Mouse (Mus musculus) neutrophil, adult 5-6 weeks (primary cell): Measurements from ENCODE around the gene Glyat. TPM values are rescaled to one million over a fixed set of nuclear protein-coding genes. Genes with fewer than 3 reads are reported as not detected.

Source experiments
- ATAC-seq: fragments of 151-379, 151-347 bp; 2 replicates; pipeline ENCODE4 v1.8.0; 2017; ENCODE audit warnings: mild to moderate bottlenecking, moderate TSS enrichment; ENCODE audit not compliant: insufficient number of reproducible peaks, poor library complexity, low FRiP score, severe bottlenecking; ENCODE audit errors: extremely low read depth
- total RNA-seq: library from RNA; stranded (forward); fragments of 200-1000 nt; gene quantifications from 2 replicates; pipeline ENCODE4 v1.2.3, GENCODE M21; 2017

Gene Glyat
- total RNA-seq, 1 experiment from 2014 or later: not detected

- no peak for ATAC-seq
Observed at GRCm38 (mm10) chr19:12670139-12670538, 37.0 kb downstream of the Glyat start, which contains the start of gene Olfr1442. TSS of gene Olfr1442 (plus strand) at chr19:12670439.

GRCm38 (mm10) chr19:12671051-12671450, 37.9 kb downstream of the Glyat start:
- ATAC-seq: no peak

DNA sequence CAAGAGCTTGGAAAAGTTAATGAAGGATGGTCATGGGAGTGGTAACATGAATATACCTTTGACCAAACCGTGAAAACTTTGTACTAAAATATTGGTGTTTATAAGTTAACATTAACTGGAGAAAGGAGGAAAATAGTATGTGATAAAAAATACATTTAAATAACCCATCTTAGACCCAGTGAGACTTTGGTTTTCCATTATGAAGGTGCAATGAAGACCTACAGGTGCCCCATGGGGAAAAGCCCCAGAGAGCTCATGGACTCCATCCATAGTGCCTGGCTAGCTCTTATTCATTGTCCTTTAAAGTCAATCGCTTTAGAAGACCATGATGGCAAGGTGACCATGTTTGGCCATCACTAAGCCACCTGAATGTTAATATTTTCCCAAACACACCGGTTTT, 44.7 kb downstream of the Glyat start, which contains the start of gene Olfr1443:
Olfr1443 (plus strand) TSS at position 301 of the 400 bp plus-strand sequence.
- ATAC-seq: no peak

DNA sequence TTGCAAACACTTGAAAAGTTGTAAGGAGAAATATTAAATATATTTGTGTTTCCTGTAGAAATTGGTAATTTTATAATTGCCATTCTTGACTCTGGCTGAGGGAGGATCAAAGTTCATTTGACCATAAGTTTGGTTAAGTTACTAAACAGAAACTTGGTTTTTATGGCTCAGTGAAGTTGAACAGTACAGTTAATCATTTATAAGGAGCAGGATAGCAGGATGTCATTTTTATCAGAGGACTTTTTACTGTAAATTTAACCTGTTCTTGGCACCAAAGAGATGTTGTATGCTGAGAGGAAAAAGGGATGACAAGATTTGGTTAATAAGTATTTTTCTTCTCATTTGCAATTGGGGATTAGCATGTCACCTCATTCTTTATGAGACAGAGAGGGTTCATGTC, 51.5 kb downstream of the Glyat start:
- ATAC-seq: no peak

- ATAC-seq: no peak
Observed at GRCm38 (mm10) chr19:12685231-12685630, 52.1 kb downstream of the Glyat start.

DNA sequence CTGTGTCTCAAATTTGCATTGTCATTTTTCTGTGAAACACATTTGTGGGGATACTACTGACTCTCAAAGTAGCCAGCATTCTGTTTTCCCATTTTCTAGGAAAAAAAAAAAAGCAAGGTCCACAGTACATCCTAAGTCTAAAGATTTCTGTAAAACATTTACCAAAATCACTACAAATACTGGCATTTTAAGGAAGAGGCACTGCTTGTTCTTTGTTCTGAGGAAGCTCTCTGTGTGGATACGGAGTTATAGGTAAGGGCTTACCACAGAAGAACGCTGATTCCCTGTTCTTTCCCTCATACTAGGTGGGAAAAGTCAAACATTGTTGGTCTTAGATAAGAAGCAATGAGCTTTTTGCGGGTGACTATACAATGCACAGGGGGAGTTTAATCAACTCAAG, 62.5 kb downstream of the Glyat start, which contains the start of gene Keg1:
Keg1 (plus strand) TSS at position 197 of the 400 bp plus-strand sequence.
- ATAC-seq: no peak

- ATAC-seq: no peak
Observed at GRCm38 (mm10) chr19:12696221-12696620, 63.1 kb downstream of the Glyat start.

Other genes with a start within 250 kb of the Glyat start
- gene Olfr1440, start 246.0 kb upstream of the Glyat start, total RNA-seq: not detected in 2 replicates
- not detected in 2 replicates for gene Olfr1441, start 215.9 kb upstream of the Glyat start, total RNA-seq
- gene Pfpl, start 205.4 kb upstream of the Glyat start, total RNA-seq: not detected in 2 replicates
- gene Mpeg1, start 172.5 kb upstream of the Glyat start, total RNA-seq: 276 and 282 TPM in 2 replicates
- gene Dtx4, start 131.9 kb upstream of the Glyat start, total RNA-seq: 9.8 and 10.5 TPM in 2 replicates
- gene Fam111a, start 87.6 kb upstream of the Glyat start, total RNA-seq: 326 and 339 TPM in 2 replicates
- gene Gm4952, start 33.3 kb upstream of the Glyat start, total RNA-seq: not detected in 2 replicates
- not detected in 2 replicates for gene Olfr1442, start 37.1 kb downstream of the Glyat start, total RNA-seq
- gene Olfr1443, start 44.8 kb downstream of the Glyat start, total RNA-seq: not detected in 2 replicates
- gene Keg1, start 62.5 kb downstream of the Glyat start, total RNA-seq: not detected in 2 replicates
- gene Cntf, start 132.3 kb downstream of the Glyat start, total RNA-seq: 1.4 and 2.2 TPM in 2 replicates
- 74.2 and 77.0 TPM in 2 replicates for gene Zfp91, start 162.8 kb downstream of the Glyat start, total RNA-seq
- 49.7 and 54.9 TPM in 2 replicates for gene Lpxn, start 162.9 kb downstream of the Glyat start, total RNA-seq
- gene Gm5244, start 213.4 kb downstream of the Glyat start, total RNA-seq: 1.5 and 1.9 TPM in 2 replicates
- 0.61 TPM in 1 of 2 replicates, not detected in the other for gene Olfr1444, start 224.0 kb downstream of the Glyat start, total RNA-seq